Mouse (Mus musculus): ENCODE measurements at regions not wholly inside any gene's neighbourhood (a gene's known extent, or its start where the extent isn't known, plus 50 kb on each side); places are given as distances from the start of the nearest gene placed in this dataset.

DNA sequence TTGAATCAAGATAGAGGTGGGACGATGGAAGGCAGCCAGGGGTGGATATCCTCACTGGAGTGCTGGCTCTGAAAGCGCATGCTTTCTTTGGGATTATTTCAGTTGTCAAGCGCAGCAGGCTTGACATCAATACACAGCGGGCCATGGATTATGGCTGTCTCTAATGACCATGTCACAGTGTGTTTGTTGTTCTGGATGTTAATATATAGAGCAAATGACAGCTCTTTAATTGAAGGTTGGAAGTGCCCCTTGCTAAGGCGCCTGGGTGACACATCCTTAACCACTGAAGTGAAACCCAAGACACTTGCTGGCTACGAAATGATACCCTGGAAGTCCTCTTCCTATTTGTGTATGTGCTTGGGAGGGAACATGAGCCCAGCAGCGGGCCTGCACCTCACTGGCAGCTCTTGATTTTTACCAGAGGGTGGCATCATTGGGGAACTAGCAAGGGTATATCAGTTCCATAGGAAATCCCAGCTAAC, 200.5 kb upstream of the Rasgrp1 start:
- DNase-seq (ENCODE audit: low spot score in 2 of 2) = no peak

DNA sequence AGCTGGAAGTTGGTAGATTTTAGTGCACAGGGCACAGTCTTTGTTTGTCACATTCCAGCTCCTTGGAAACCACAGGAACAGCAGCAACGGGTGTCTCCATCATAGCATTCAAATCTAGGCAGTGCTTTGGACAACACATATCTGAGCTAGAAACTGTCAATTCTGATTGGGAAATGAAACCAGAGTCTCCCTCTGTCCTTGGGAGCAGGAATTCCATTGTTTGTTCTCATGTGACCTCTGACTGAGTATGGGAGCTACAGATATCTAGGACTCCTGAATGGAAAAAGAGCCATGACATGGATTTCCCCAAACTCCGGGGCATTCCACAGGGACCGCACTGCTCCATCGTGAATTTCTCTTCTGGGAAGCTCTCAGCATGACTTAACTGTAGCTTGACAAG, 205.5 kb upstream of the Rasgrp1 start:
- no peak for DNase-seq (ENCODE audit: low spot score in 2 of 2)

DNA sequence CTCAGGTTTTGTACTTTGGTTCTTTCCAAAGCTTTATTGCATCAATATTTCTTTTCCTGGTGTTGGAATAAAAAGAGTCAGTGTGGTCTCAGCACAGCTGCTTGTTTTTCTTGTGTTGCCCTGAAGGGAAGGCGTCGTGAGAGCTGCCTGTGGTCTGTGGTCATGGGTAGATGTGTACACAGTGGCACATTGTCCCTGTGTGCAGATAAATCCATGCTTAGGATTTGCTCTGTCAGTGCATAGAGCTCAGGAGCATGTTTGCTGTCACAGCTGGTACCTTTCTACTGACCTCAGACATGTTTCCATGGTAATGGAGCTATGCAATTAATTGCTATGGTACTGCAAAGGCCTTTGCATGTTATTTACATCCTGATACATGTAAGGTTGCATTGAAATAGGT, 213.5 kb upstream of the Rasgrp1 start:
- DNase-seq (ENCODE audit: low spot score in 2 of 2) = no peak

DNA sequence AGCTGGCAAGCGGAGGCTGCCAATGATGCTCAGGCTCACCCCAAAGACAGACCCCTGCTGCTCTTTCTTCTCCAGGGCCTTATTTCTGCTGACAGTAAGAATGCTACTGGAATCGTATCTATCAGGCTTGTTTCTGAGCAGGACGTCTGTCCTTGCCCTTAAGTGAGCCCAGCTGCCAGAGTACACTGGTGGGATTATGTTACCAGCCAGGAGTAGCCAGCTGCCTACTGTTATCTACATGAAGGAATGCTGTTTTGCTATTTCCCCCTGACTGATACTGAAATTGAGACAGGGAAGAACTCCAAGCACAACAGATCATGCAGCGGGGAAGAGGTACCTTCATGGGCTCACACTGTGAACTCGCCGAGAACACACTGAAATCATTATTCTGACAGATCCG, 228.2 kb upstream of the Rasgrp1 start:
- no peak for DNase-seq (ENCODE audit: low spot score in 2 of 2)

DNA sequence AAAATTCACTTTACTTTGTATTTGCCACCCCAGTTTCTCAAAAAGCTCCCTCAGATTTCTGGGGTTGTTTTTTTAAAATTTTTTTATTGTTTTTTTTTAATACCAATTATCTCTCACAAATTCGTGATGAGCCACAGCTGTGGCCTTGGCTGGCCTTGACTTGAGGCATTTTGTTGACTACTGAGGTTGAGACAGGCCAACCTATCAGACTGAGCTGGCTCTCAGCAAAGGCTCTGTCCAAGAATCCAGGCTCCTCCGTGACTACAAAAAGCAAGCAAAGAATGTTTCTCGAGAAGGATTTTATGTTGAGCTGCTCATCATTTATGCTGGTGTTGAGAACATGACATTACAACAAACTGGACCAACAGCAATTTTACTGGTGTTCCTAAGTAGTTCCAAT, 244.6 kb upstream of the Rasgrp1 start:
- DNase-seq (ENCODE audit: low spot score in 2 of 2) = no peak

DNA sequence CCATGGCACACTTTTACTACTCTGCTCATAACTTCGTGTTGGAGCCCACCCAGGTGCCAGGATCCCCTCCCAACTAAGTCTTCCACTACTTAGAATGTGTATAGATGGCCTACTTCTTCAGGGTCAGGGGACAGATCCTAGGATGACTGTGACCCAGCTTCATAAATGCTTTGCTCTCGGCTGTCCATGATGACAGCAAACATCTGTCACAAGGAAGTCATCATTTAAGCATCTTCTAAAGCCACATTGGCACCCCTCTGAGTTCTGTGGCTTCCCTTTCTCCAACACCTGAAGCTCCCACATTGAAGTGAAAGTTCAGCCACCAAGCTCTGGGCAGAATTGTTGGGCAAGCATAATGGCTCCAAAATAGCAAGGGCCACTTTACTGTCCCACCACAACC, 252.2 kb upstream of the Rasgrp1 start:
- DNase-seq (ENCODE audit: low spot score in 2 of 2) = no peak

DNA sequence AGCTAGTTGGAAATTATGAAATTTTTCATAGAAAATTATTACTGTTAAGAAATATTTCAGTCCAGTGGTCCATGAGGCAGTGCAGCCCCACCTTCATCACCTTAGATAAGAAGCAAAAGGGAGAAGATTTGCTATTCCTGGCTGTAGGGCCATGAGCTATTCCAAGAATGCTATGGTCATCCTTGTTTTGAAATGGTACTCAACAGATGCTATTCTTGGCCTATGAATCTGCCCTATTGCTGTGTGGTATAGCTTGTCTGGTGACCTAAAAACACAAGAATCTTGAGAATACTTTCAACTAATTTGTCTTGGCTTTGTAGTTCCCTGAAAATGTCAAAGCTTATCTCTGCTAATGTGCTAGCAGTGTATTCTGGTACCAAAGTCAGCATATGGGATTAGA, 254.8 kb upstream of the Rasgrp1 start:
- DNase-seq (ENCODE audit: low spot score in 2 of 2) = no peak

DNA sequence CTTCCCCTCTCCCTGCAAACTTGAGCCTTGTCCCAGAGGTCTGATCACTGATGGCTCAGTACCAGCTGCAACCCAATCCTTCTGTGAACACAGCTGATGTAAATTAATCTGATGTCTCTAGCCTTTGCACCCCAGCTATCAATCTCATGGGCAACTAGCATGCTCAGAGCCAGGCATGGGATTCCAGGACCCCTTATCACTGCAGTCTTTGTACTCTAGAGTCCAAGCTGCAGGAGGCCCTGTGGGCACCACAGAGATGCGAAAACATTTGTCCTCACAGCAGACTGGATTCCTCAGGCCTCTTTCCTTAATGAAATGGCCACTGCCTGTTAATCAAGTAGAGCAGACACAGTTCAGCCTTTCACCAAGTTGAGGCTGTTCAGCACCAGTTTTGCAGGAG, 272.0 kb upstream of the Rasgrp1 start:
- DNase-seq (ENCODE audit: low spot score in 2 of 2) = no peak

DNA sequence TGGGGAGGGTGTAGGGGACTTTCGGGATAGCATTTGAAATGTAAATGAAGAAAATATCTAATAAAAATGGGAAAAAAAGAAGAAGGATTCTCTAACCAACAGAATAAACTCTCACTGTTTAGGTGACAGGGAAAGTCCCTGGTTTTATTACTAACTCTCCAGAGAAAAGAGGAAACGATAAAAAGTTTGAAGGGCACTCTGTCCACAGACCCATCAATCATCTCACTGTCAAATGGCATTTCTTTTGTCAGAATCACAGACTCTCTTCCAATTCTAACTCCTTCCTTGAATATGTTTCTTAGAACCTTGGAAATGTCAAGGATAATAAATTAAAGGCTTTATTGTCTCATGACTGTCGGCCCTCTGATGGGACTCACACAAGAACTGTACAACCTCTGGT, 275.3 kb upstream of the Rasgrp1 start:
- DNase-seq (ENCODE audit: low spot score in 2 of 2) = no peak

DNA sequence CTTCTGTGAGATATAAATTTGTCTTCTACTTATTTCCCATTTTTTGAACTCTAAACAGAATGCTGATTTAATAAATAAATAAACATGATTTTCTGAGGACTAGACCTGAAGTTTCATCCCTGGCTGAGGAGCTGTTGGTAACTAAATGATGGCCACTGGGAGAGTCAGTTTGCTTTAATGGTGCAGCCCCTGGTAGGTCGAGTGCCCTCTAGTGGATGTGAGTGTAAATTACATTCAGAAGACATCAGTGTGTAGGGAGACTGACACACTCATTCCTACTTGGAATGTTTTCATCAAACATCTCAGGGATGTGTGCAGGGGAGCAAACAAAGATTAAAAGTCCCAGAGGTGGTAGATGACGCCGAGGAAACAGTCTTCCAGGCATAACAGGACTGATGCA, 281.2 kb upstream of the Rasgrp1 start:
- DNase-seq (ENCODE audit: low spot score in 2 of 2) = no peak

DNA sequence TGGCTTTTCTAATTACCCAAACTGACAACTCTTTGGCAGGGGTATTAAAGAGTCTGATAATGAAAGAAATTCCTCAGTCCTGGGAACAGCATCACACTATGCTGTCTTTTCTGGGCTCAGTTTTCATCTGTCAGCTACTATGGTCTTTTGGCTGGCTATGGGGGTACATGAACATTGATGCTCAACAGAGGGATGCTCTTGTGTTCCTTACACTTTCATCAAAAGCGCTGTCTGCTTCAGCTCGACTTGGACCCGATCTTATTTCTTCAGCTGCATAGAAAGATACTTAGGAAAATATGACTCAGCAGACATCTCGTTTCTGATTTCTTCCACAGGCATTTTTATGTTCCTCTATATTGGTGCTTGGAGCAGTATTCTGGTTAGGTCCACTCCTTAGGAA, 292.1 kb upstream of the Rasgrp1 start:
- no peak for DNase-seq (ENCODE audit: low spot score in 2 of 2)

DNA sequence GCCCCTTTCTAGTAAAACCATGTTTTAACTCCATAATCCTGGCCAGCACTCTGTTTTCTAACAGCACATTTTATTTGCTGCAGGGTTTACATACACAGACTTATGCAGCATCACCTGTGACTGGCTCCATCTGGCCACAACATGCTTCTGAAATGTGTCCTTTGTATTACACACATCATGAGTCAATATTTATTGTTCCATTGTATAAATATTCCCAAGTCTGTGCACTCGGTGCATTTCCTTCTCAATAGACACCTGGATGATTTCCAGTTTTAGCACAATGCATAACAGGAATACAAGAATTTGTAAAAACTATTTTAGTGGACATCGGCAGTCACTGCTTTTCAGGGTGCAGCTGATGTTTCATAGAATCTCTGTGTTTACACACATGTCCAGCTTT, 294.6 kb upstream of the Rasgrp1 start:
- DNase-seq (ENCODE audit: low spot score in 2 of 2) = no peak

DNA sequence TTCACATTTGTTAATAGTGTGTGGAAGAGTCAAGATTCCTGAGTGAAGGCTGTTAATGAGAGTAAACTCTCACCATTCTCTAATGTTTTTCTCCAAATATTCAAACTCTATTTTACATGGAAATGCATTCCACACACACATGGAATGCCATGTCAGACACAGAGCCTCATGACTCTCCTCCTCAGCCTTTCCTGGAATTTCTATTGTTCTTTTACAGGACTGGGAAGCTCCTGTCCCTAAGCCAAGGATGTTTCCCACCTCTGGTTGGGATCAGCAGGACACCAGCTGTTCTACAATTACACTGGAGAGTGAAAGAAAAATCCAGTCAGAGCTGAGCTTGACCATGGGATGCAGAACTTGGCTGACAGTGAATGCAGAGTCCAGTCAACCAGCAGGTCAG, 309.3 kb upstream of the Rasgrp1 start:
- no peak for DNase-seq (ENCODE audit: low spot score in 2 of 2)

DNA sequence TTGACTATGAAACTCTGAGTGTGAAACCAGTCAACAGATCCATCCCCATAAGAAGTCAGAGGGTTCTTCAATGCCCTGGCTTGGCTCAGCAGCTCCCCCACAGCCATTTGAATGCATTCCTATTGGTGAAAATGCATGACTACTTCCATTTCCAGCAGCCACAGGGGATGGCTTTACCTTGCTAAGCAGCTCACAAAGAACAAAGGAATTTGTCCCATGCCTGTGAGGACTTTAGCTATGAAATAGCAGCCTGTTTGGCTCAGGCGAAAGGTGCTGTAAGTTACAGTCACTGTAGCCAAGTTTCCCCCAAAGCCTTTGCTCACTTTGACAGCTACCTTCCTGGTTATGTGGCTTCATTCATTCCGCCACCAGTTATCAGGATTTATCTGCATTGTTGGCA, 309.8 kb upstream of the Rasgrp1 start:
- no peak for DNase-seq (ENCODE audit: low spot score in 2 of 2)

DNA sequence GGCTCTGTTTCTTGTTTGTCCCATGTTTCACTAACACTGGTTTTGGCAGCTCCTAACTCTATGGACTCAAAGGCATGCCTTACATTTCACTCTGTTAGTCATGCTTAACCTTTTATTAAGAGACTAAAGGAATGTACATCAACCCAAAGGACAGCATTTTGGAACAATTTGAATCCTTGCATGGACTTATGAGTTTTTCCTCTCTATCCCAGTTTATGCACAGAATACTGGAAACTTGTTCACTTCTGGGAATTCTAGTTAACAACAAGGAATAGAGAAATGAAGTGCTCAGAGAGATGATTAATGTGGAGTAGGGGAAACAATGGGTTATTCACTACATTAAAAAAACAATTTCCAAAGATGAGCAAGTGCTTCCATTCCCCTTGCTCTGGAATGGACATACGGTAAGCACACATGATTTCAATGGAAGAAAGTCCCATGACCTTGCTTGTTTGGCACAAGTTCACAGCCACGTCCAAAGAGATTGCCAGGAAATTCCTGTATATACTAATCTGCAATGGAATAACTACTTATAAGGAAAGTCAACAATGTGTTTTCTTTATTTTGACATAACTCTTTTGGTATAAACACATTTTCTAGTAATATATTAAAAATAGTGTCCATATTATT, 313.9 kb upstream of the Rasgrp1 start:
- DNase-seq (ENCODE audit: low spot score in 2 of 2) = no peak

DNA sequence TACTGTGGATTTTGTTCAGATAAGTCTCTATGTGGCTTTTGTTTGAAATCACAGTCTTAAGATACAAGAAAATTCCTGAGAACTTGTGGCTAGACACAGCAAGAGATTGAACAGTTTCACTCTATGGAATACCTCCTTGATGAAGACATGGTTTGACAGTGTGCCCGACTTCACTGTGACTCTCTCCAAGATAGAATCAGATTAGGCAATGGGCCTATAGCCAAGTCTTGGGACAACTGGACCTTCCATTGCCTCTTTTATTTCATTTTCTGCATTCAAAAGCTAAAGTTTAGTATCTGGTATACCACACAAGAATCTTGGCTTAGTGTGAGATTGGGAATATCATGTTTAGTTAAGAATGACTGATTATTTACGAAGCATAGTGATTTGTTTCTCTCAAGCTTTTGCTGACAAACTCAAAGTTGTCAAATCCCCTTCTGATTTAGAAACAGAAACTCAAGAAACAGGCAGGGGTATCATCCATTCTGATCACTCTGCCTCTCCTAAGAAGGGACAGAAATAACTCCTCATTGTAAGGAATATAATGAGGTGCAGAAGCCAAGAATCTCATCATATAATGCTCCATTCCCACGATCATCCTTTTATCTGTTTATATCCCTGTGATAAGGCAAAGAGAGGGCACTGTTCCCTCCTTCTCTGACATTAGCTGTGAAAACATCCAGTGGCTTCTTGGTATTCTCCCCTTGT, 317.6 kb upstream of the Rasgrp1 start:
- no peak for DNase-seq (ENCODE audit: low spot score in 2 of 2)

DNA sequence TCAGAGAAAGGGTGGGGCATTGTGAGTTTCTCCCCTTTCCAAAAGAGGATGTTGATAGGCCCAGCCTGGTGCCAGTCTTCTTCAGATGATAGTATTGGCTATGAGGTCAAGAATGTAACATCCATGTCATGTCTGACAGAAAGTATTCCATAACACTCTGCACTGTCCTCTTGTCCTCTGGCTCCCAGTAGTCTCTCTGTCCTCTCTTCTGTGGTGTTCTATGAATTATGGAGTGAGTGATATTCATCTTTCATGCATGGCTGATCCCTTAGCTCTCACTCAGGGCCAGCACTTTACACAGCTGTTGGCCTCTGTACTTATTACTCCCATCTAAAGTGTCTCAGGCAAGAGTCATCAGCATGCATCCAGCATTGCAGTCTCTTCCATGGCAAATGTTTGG, 319.9 kb upstream of the Rasgrp1 start:
- DNase-seq (ENCODE audit: low spot score in 2 of 2) = no peak

DNA sequence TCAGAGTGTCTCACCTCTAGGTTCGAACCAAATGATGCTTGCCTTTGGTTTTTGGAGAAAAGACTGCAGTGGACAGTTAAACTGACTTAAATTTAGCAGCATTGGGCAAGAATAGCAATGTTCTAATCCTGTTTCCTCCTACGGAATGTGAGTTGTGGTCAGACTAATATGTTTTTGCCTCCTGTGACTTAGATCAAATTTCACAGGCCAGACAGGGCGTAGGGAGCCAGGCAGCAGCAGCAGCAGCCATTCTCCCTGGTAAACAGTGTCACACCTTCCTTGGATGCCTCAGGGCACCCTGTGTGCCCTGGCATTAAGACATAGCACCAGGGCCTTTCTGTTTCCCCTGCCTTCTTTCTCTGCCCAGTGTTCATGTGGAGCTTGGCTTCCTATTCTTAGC, 323.7 kb upstream of the Rasgrp1 start:
- DNase-seq (ENCODE audit: low spot score in 2 of 2) = no peak

DNA sequence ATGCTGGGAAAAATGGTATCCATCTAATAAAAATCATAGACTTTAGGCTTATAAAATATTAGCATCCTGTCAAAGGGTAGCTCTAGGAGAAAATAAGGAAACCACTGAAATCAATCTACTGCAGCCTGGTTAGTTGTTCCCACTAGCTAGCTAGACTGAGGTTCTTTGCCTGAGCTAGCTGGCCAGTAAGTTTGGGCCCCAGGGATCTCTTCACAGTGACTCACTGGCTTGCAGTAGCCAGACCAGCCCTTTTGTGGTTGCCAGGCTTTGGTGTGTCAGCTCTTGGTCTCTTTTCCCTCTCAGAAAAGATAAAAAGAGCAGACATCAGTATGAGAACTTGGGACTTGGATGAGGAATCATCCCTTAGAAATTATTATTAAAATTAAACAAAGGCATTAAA, 325.3 kb upstream of the Rasgrp1 start:
- DNase-seq (ENCODE audit: low spot score in 2 of 2) = no peak

DNA sequence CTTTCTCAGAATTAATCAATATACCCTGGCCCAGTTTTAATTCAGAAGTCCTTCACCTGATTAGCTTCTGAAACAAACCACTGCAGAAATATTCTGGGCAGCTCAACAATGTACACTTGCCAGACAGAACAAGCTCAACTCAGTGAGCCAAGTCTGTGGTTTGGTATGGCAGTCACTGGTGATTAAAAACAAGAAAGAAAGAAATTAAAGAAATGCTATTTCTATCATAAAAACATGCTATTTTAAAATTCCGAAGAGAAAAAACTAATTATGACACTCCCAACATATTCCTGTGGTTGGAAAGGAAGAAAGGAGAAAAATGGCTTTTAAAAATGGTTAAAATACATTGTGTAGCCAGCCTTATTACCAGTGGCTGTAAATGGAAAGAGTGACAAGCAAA, 332.1 kb upstream of the Rasgrp1 start:
- DNase-seq (ENCODE audit: low spot score in 2 of 2) = no peak

DNA sequence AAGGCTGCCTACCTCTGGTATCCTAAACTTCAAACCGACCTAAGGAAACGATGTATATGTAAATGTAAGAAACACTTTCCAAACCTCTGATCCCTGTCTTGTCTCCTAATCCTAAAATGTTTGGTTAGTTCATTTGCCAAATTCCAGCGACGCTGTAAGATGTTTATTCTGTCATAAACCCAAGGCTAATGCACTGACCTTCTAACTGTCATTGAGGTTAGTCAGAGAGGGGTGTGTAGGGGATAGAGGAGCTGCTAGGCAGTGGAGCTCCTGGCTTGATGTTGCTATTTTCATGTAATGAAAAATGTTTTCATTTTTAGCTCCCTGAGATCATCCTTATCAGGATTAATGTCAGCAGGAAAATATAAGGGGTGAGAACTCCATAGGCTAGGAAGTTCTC, 335.8 kb upstream of the Rasgrp1 start:
- DNase-seq (ENCODE audit: low spot score in 2 of 2) = no peak

DNA sequence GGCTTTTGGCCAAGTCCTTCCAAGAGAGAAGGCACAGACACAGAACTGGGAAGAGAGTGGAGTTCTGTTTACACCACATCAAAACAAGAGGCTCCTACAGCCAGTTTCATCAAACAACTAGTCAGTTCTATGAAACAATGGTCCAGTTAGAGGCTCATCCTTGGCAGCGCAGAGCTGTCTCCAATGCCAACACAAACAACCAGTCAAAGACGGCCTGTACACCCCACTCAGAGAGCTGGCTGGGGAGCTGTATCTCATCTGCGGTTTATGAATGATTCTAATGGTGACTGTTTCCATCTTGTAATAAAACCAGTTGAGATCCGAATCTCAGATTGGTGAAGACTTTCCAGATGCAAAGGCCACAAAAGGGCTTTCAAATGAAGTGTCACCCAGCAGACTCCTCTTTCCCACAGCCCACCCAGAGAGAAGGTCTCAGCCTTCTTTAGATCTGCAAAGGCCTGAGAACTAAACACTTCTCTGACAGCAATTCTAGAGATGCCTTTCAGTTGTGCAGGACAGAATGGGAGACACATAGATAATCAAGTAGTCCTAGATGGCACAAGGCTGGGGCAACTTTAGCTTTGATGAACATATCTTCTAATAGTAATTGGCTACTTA, 343.1 kb upstream of the Rasgrp1 start:
- no peak for DNase-seq (ENCODE audit: low spot score in 2 of 2)

DNA sequence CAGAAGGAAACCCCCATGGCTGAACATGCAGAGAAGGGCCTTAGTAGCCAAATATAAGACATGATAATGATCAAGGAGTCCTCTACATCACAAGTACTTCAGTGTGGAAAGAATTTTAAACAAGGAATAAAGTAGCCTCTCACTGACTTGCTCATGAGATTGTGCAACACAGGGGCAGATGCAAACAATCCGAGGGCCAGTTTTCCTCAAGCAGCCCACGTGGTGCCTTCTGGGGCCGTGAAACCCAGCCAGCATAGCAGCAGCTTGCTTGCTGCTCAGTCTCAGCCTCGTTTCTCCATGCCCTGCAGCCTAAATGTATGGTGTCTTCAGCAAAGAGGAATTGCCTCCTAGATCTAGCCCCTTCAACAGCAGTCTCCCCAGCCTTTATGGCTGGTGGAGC, 350.7 kb upstream of the Rasgrp1 start:
- DNase-seq (ENCODE audit: low spot score in 2 of 2) = no peak

All from frontal cortex, postnatal 14 days (tissue).